Mouse (Mus musculus) liver, adult (tissue): ENCODE measurements around the gene Sowaha.

Experiments used
- GATA4 ChIP-seq: IDR thresholded peaks from 2 replicates; pipeline ENCODE4 v1.6.1; 2014; ENCODE audit warnings: mild to moderate bottlenecking, low read length; ENCODE audit not compliant: insufficient replicate concordance

The Sowaha gene

DNA sequence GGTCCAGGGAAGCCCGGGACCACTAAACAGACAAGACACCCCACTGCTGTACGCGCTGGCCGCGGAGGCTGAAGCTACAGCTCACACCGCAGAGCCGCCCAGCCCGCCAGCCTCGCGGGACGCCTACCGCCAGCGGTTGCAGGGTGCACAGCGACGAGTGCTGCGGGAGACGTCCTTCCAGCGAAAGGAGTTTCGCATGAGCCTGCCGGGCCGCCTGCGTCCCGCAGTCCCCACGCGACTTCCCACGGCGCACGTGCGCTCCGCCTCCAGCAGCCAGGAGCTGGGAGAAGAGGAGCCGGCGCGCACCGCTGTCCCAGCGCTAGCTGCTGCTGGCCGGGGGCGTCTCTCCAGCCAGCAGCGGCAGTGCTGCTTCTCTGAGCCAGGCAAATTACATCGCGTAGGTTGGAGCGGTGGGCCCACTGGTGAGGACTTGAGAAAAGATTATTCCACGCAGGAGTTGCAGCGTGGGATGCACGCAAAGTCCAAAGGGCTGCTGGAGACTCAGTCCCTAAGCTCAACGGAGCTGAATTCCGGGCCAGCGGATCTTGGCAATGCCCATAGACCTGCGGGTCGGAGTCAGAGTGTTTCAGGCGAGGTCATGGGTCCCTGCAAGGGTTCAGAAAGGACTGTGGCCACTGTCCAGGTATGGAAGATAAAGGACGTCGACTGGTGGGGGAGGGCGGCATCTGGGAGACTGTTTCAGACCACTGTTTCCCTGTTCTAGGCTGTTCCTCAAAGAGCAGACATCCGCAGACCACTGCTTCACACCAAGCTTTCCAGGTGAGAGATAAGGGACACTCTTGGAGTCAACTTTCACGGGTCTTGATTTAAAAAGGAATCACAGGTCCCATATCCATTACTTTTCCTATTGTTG is 16.3 kb downstream of the Sowaha start:
- 0 out of 2 replicates have a peak, but pooled peaks have one; percentile 11 for TF ChIP-seq GATA4

DNA sequence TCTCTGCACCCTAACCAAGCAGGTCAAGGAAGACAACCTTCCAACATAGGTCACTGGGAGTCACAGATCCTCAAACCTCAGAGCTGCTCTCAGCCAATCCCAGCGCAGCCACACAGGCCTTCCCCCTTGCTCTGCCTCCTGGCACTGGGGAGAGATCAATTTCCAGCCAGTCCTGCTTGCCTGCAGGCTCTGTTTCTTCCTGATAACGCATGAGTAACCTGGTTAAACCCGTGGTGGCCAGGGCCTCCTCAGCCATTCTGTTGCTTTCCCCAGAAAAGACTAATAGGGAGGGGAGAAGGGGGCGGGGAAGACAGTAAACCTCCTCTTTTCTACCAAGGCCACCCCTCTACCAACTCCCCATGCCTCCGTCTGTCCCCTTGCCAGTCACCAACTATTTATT is 18.3 kb downstream of the Sowaha start:
- TF ChIP-seq GATA4: peak; percentile 43; the same call in 1 of the 2 replicates

DNA sequence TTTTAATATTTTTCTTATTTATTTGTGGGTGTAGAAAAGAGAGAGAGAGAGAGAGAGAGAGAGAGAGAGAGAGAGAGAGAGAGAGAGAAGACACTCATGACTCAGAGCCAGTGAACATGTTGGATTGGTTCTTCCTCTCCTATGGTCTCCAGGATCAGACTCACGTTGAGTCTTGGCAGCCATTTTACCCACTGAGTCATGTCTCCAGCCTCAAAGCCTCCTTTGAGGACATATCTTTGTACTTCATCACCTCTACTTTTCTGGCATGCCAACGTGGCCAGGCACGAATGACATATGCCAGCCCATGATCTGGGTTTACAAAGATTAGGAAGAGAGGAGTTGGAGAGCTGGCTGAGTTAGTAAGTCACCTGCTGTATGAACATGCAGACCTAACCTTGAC is 19.9 kb downstream of the Sowaha start:
- TF ChIP-seq GATA4: no peak

DNA sequence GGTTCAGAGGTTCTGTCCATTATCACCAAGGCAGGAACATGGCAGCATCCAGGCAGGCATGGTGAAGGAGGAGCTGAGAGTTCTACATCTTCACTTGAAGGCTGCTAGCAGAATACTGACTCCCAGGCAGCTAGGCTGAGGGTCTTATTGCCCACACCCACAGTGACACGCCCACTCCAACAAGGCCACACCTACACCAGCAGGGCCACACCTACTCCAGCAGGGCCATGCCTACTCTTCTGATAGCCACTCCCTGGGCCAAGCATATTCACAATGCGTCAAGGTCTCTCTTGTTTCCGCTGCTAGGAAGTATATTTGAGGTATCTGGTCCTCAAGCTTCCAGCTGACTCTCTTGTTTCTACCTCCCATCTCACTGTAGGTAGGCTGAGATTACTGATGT is 21.1 kb downstream of the Sowaha start:
- TF ChIP-seq GATA4: no peak

DNA sequence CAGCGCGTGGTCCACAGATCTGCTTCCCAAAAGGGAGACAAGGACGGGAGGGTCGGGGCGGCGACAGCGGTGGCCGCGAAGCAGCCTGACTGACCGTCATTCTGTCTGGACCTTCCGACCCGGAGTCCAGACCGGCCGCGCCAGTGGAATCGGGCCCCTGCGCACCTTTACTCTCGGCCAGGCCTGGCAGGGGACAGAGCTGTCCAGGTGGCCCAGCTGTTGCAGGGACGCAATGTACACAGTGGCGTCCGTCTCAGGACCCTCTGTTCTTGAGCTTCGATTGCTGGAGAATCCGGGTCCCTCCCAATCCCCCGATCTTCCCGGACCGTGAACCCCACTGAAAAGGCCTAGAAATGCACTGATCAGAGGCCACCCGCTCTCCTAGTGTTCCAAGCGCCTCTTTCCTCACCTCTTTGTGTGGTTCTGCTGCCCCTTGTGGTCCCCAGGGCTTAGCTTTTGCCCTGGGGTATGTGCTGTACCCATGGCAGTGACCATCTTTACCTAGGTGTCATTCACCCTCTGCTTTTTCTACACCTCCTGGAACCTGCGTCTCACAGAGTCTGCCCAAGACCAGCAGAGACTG is 22.6 kb downstream of the Sowaha start:
- no peak for TF ChIP-seq GATA4

DNA sequence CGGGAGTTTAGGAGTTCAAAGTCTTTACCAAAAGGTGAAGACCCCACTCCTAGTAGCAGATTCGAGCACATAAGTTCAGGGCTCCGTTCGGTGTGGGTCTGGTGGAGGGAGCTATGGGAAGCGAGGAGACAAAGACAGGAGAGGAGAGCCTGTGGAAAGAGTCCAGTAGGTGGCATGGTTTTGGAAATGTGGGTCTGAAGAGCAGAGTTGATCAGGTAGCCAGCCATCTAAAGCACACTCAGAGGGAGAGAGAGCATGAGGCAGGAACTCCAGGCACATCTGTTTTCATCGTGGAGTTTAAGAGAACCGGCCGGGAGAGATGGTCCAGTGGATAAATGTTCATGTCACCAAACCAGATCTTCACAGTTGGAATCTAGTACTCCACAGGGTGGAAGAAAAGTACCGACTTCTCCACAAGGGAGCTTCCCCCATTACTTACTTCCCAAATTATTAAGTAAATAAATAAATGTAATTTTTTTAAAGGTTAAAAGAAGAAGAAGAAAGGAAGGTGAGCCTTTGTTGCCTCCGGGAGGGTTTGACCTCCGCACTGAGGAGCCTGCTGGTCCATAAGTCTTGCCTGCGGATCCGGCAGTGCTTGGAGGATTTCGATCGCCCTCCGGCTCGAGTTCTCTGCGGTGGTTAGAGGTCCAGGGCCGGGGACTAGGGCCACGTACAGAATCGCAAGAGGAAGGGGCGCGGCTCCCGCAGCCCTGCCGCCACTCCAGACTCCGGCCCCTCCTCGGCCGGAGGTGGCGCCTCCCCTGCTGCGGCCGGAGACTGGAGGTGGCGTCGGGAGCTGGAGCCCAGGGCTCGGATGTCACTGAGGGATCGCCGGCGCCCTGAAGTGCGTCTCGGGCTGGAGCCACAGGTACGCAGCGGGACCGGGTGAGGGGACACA is 23.4 kb downstream of the Sowaha start, which contains the start of the genes Gm10447 and Shroom1:
Gene Gm10447, minus strand, starts transcription at position 637 of the 898 bp plus-strand sequence.
Gene Shroom1, plus strand, starts transcription at position 732 of the 898 bp plus-strand sequence.
- TF ChIP-seq GATA4: no peak

DNA sequence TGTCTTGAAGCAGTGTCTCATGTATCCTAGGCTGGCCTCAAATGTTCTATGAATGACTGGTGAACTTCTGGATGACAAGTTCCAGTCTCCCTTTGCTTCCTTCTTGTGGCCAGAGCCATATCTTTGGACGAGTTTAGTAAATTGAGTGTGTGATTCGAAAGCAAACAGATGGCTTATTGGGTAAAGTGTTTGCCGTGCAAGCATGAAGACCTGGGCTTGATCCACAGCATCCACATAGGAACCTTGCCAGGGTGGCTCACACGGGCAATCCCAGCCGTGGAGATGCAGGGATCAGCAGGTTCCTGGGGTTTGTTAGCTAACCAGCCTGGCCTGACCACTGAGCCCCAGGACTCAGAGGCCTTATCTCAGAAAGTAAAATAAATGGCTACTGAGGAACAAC is 27.0 kb downstream of the Sowaha start:
- TF ChIP-seq GATA4: no peak

DNA sequence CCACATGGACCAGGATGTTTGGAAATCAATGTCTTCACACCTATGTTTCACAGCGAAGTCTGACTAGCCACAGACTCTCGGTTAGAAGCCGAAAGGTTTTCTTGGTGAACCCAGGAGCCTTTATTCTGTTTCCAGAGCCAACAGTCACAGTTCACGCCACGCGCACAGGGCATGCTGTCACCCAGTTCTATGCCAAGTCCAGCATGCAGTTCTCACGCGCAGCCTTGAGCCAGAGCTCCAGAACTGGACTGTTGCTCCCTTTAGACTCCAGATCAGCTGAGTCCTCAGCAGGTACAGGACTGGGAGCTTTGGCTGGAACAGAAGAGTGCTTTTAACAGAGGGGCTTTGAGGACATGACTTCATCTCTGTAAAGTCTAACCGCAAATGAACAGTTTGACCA is 27.7 kb downstream of the Sowaha start:
- no peak for TF ChIP-seq GATA4

DNA sequence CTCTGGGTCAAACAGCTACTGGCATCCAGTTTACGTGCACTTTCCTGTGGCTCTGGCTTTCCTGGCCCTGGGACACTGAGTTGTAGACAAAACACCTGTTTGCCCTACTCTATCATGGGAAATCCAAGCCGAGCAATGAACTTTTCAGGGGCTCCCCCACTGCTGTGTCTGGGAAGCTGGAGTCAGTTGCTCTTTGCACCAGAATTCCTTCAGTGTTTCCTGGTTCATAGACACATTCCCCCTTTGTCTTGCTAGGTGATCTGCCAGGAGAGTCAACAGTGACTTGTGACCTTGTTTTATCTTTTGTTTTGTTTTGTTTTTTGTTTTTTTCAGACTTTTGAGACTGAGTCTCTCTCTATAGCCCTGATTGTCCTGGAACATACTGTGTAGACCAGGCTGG is 28.7 kb downstream of the Sowaha start:
- TF ChIP-seq GATA4: no peak

DNA sequence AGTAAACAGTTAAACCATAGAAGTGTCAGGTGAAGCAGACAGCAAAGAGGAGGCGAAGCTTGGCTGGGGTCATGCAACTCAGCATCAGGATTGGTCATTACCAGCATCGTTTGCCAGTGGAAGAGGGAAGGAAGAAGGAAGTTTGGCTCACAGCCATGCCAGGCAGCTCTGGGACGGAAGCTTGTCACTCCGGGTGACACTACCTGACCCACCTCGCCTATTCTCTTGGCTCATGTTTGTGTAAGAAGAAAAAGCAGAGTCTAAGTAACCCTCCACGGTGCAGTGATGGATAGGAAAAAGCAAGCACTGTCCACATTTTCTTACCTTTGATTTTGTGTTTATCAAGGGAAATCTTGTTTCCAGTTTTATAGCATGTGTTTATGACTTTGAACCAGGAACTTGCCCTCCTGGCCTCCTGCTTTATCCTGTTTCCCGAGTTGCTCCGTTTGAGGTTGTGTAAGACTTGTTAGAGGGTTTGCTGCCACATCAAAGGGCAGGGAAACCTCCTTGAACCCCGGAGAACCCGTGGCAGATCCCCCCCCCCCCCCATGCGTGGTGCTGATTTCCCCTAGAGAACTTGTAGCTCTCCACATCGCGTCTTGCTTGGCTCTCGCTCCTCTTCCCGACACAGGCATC is 29.9 kb downstream of the Sowaha start:
- TF ChIP-seq GATA4: no peak

DNA sequence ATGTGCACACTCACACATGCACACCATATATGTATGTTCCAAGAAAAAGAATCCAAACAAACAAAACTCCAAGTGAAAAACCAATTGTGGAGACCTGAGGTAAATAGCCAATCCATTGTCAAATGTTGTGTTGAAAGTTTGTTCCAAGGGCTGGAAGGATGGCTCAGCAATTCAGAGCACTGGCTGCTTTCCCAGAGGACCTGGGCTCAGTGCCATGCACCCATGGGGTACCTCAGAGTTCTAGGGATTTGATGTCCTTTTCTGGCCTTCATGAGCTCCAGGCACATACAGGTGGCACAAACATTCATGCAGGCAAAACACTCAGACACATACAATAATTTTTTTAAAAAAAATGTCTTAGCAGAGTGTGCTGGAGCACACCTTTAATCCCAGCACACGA is 31.5 kb downstream of the Sowaha start:
- no peak for TF ChIP-seq GATA4

DNA sequence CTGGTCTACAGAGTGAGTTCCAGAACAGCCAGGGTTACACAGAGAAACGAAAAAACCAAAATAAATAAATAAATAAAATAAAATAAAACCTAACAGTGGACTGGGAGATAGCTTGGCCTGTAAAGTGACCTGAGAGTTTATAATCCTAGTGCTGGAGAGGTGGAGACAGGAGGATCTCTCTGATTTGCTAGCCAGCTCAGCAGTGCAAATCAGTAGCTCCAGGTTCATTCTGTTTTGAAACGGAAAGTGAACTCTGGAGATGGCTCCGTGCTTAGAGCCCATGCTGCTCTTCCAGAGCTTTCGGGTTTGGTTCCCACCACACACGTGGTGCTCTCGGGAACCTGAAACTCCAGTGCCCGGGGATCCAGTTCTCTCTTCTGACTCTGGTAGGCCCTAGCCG is 32.1 kb downstream of the Sowaha start:
- no peak for TF ChIP-seq GATA4

DNA sequence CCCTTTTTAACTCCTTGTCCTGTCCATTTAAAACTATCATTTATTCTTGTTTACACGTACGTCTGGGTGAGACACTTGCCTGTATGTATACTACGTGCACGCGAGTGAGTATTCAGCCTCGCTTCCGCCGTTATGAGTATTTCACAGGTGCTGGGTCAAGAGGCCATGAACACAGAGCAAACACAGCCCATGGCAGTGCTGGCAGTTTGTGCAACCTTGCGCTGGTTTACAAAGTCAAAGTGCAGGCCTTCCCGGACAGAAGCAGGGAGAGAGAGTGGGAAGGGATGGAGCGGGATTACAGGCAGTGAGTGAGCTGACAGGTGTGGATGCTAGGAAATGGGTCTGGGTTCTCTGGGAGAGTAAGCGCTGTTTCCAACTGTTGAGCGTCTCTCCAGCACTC is 33.9 kb downstream of the Sowaha start:
- TF ChIP-seq GATA4: no peak

DNA sequence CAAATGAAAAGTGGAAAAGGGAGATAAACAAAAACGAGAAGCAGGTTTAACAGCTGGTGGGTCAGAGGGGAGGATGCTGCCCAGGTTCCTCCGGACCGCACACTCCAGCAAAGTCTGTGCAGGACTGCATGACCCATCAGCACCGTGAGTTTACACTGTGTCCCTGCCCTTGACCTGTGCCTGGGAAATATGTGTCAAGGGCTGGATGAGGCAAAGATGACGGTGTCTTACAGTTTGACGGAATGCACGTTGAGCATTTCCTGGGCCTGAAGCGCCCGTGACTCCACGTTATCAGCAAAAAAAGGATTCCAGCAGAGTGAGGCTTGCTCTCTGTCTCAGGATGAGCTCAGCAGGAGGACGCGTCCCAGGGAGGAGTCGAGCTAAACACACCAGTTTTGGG is 34.5 kb downstream of the Sowaha start:
- no peak for TF ChIP-seq GATA4

DNA sequence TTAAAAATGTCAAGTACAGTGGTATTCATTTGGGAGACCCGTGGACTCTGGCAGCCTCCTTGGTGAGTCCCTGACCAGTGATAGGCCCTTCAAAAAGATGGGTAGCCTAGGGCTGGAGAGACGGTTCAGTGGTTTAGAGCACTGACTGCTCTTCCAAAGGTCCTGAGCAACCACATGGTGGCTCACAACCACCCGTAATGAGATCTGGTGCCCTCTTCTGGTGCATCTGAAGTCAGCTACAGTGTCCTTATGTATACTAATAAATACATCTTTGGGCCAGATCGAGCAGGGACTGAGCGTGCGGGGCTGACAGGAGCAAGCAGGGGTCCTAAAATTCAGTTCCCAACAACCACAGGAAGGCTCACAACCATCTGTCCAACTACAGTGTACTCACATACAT is 36.2 kb downstream of the Sowaha start:
- no peak for TF ChIP-seq GATA4

DNA sequence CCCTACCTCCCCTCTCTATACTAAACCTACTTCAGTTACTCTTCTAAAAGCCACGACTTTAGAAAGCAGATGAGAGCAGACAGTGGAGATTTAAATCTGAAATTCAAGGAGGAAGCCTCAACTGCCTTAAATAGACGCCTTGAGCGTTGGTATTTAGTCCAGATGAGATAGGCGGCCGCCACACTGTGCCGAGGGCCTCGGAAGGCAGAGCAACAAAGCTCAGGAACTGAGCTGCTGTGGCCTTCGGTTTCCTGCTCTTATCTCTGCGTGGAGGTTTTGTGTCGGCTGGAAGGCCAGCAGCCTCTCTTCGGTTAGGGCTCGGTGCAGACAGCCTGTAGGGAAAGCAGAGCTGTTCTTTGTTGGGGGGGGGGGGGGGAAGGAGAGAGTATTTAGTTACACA is 38.2 kb downstream of the Sowaha start:
- TF ChIP-seq GATA4: peak; percentile 75; the same call in 1 of the 2 replicates

DNA sequence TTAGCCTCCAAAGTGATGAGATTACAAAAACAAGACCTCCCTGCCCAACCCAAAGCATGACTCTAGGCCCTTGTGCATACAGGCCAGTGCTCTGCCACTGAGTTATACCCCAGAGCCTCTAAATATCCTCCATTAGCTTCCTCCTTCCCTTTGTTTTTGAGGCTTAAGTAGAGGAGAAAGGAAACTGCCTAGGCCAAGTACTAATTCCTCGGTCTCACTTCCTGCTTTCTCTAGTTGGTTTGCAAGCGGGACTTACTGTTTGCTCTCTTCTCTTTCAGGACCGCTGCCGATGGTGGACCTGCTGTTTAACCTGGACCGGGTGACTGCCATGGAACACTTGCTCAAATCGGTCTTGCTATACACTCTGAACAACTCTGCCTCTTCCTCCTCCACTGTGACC is 43.7 kb downstream of the Sowaha start:
- TF ChIP-seq GATA4: no peak
